Mouse (Mus musculus): ENCODE data around the gene Stoml2.

Stoml2 gene

GRCm38 (mm10) chr4:43031237-43031995 is at the start of gene Stoml2:
Gene Stoml2 (minus strand): TSS chr4:43031710.
- DNase-seq = peak; percentile 99

- DNase-seq = peak; percentile 89
Measured at GRCm38 (mm10) chr4:43078071-43078718, 46.7 kb upstream of the Stoml2 start.

- DNase-seq = no peak
Measured at GRCm38 (mm10) chr4:43074923-43075322, 43.4 kb upstream of the Stoml2 start.

DNA sequence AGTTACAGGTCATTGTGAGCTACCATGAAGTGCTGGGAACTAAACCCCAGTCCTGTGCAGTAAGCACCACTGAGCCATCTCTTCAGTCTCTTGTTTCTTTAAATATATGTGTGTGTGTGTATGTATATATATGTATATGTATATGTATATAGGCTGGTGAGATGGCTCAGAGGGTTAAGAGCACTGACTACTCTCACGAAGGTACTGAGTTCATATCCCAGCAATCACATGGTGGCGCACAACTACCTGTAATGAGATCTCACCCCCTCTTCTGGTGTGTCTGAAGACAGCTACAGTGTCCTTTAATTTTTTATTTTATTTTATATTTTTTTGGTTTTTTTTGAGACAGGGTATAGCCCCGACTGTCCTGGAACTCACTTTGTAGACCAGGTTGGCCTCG is 34.0 kb upstream of the Stoml2 start:
- no peak for DNase-seq

DNA sequence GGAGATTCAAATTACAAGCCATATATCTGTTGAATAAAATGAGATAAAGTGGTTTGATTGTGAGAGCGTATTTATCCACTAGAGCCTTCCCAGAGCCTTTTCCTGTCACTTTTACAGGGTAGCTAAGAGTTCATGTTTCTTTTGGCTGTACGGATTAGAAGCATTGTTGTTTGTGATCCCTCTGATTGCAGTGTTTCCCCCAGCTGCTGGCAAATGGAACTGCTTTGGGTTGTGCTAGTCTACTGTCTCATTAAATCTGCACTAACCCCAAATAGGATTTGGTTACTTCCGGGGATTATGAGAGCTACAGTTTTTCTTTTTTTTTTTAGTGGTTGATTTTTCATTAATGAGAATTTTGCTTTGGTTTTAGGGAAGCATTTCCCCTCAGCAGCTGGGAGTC is 28.8 kb upstream of the Stoml2 start:
- peak; percentile 92 for DNase-seq

DNA sequence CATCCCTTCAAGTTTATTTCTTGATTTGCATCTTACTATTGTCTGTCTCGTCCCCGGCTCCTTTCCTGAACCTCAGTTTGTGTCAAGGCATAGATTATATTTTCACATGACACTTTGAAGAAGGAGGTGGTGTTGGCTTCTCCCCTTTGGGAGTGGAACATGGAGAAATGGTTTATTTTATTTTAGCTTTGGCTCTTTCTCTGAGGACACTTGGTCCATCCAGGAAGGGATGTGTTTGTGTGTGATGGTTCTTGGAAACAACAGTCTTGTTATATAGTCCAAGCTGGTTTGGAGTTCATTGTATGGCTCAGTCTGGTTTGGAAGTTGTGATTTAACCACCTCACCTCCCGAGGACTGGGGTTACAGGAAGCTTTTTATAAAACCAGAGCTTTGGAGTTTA is 28.2 kb upstream of the Stoml2 start:
- no peak for DNase-seq

DNA sequence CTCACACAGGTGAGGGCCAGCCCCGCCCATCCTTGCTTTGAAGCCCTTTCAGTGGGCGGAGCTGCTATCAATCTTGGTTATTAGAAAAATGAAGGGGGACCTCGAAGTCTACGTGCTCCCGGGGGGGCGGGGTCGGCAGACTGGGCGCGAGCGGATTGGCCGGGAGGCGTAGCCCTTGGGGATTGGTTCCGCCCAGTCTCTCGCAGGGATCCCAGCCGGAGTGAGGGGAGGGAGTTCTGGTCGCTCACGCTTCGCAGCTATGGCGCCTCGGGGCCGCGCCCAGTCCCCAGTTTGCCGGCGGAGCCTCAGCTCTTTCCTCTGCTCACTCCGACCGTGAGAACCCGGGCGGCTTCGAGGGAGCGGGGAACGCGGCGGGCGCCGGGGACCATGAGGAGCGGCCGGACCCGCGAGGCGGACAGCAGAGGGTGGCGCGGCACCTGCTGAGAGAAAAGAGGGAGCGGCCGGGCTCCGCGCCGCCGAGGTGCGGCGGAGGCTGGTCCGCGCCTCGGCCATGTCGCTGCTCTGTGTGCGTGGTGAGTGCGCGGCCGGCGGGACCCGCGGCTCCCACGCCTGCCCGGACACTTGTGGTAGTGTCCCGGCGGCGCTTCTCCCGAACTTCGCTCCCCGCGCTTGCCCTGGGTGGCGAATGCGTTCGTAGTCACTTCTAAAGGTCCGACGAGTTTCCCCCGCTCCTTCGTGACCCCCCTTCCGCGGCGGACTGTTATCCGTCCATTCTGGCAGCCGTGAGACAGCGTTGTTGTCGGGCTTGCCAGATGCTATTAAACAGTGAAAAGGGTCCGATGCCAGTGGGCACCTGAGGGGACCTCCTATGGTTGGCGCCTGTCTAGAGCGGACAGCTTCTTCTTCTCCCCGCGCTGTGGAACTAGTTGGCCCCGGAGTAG is 27.5 kb upstream of the Stoml2 start, which contains the start of gene Unc13b:
Gene Unc13b (plus strand): TSS at position 201 of the 902 bp plus-strand sequence.
- DNase-seq = peak; percentile 99

DNA sequence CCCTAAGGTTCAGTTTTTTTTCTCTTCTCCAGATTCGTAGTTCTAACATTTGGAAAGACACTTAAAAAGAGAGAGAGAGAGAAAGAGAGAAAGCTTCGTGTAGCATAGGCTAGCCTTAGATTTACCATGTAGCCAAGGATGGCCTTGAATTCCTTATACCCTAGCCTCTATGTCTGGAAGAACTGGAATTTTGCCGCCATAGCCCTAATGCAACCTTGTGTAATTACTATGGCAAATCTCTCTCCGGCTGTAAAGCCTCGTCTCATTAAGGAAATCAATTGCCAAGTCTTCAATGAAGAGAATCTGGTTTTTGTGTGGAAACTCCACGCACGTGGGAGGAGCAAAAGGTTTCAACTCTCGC is 26.9 kb upstream of the Stoml2 start:
- DNase-seq = no peak

- DNase-seq = peak; percentile 96
Measured at GRCm38 (mm10) chr4:43057654-43058053, 26.1 kb upstream of the Stoml2 start.

DNA sequence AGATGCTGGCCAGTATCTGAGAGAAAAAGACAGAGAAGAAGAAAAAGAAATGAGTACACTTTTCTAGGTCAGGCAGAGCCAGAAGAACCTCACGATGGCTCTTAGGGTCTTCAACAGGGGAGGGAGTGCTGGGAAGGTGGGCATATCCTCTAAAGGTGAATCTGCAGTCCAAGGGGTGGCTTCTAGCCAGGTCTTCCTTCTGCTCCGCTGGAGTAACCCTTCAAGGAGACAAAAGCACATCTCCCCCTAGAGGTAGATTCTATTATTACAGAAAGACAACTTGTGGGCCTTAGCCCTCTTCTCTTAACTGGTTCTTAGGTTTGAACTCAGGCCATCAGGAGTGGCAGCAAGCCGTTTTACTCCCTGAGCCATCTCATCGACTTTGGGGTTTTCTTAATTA is 21.1 kb upstream of the Stoml2 start:
- peak; percentile 89 for DNase-seq

DNA sequence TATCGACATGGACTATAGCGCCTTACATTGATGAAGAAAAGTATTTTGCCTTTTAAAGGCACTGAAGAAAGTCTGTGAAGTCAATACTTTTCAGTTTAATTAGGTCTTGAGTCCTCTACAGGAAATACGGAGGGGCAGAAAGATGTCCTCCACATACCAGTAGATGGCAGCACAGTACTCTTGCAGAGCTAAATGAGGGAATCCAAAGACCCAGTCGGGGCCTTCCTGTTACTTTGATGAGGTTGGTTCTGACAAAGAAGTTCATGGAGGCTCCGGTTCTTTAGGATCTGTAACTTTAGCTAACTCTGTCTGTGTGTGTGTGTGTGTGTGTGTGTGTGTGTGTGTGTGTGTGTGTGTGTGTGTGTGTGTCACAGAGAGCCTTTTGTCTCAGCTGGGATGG is 15.7 kb upstream of the Stoml2 start:
- peak; percentile 97 for DNase-seq

DNA sequence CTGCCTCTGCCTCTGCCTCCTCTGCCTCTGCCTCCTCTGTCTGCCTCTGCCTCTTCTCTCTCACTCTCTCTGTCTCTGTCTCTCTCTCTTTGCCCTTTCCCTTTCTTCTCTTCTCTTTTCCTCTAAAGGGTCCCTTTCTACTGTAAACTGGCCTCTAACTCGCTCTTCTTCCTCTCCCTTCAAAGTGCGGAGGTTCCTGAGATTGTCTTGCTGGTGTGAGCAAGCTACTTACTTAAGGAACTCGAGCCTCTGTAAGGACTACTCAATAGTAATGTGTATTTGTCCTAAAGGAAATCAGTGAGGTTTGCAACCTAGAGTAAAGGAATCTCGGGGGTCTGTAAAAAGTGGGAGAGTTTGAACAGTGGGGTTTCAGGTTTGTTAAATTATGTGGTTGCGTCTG is 15.1 kb upstream of the Stoml2 start:
- DNase-seq = peak; percentile 79

- peak; percentile 100 for DNase-seq
Measured at GRCm38 (mm10) chr4:43045659-43046302, 14.3 kb upstream of the Stoml2 start, which contains the start of gene Fam214b. Gene Fam214b (minus strand): TSS chr4:43046220.

DNA sequence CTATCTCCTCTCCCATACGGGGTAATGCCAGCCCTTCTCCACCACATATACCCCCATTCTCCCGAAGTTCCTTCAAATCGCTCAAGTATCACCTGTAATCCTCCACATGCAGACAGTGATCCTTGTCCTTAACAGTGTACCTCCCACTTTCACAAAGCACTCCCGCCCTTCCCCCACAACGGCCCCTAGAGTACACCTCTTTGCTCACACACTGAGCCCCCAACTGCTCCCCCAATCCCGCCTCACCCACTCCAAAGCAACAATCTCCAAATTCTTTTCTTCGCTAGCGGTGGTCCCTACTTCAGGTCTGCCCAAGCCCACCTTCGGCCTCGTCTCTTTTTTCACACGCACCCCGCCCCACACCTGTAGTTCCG is 13.8 kb upstream of the Stoml2 start:
- DNase-seq = no peak

GRCm38 (mm10) chr4:43044673-43045072 is 13.2 kb upstream of the Stoml2 start:
- DNase-seq = peak; percentile 99

DNA sequence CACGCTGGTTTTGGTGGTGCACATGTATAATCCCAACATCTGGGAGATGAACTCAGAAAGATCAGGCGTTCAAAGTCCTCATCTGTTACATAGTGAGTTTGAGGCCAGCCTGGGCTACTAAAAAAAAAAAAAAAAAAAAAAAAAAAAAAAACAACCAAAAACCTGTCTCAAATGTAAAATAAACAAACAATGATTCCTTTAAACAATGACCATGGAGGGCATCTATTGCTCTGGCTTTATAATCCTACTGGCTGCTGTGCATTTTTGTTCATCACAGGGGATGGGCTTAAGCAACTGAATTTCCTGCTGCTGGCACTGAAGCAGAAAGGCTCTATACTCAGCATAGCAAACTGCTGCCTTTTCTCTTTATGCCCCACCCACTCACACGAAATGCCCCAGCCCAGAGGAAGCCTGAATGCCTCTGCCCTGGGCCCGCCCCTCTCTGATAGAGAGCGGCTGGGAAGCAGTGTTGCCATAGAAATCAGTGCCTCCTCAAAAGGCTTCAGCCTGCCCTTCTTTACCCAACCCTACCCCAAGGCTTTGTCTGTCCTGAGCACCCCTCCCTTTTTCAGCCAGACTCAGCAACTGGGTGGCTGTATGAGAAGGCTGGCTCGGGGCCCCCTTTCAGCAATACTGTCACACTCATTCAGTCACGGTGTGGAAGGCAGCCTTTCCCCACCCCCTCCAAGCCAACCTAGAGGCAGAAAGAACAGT is 12.3 kb upstream of the Stoml2 start:
- peak; percentile 99 for DNase-seq

DNA sequence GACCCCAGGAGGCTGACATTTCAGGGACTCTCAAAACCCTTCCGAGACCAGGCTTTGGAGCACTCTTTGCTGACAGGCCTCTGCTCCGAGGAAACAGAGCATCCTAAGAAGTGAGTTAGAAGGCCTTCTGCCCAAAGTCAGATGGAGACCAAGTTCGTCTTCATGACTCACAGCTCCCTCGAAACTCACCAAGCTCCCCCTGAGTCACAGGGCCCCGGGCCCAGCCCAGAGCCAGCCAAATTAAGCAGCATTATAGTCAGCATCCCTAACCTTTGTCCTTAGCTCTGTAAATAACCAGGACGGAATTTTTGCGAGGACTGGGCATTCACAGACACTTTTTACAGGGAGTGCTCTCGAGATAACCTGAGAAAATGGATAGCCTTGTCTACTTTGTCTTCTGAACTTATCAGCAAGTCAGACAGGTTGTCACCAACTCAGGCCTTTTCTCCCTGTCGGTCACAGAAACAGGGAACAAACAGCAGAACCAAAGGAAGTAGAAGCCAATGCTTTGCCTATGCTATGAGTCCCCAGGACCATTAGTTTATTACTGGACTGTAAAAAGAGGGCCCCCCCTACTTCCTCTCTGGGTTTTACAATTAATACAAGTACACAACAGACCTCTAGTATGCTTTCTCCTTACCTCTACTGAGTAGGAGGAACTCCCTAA is 9.5 kb upstream of the Stoml2 start:
- DNase-seq = peak; percentile 91

- DNase-seq = peak; percentile 100
Measured at GRCm38 (mm10) chr4:43040114-43040572, 8.6 kb upstream of the Stoml2 start.

- no peak for DNase-seq
Measured at GRCm38 (mm10) chr4:43039609-43040008, 8.1 kb upstream of the Stoml2 start.

- DNase-seq = peak; percentile 97
Measured at GRCm38 (mm10) chr4:43038567-43039495, 7.3 kb upstream of the Stoml2 start.

Measured in heart, adult 11 months (tissue).